Mouse (Mus musculus): ENCODE results near the gene Mei1.

GRCm38 (mm10) chr15:82106953-82107555 lies 37.3 kb downstream of the Mei1 start:
- peak; percentile 88 for TF ChIP-seq CTCF (IDR thresholded peaks at IDR 0.05; ENCODE audit: borderline replicate concordance, insufficient read depth, low read depth, low read length)
- no peak for TF ChIP-seq POLR2A (IDR thresholded peaks at IDR 0.05; ENCODE audit: borderline replicate concordance, insufficient read depth, low read length)

Measured in cerebellum, adult 2 months (tissue).